Mouse (Mus musculus) brain, embryonic 14.5 days (tissue): ENCODE measurements around the gene Fggy. TPM values are rescaled to one million over a fixed set of nuclear protein-coding genes. Genes with fewer than 3 reads are reported as not detected.

ENCODE experiments used
- DNase-seq: peaks from one replicate; pipeline ENCODE4 v3.0.0-alpha.2; 2011; ENCODE audit warnings: low read depth
- CTCF ChIP-seq: fragments of 200-500 bp; IDR thresholded peaks from 2 replicates; pipeline ENCODE4 v1.5.1; 2012; ENCODE audit warnings: inconsistent platforms, mild to moderate bottlenecking, moderate library complexity, borderline replicate concordance; ENCODE audit not compliant: insufficient read depth, insufficient read length; ENCODE audit errors: extremely low read depth
- POLR2A ChIP-seq: fragments of 200-500 bp; IDR thresholded peaks from 2 replicates; pipeline ENCODE4 v1.6.1; 2012; ENCODE audit warnings: mild to moderate bottlenecking, inconsistent platforms, borderline replicate concordance; ENCODE audit not compliant: poor library complexity, insufficient read depth, insufficient read length, severe bottlenecking; ENCODE audit errors: extremely low read depth
- polyA plus RNA-seq: library from polyadenylated mRNA; depleted of rRNA; stranded (reverse); fragments of >200 nt; gene quantifications from 2 replicates; pipeline ENCODE4 v1.2.3, GENCODE M21; 2012

The Fggy gene
- polyA plus RNA-seq, 1 experiment = 5.0 TPM

DNA sequence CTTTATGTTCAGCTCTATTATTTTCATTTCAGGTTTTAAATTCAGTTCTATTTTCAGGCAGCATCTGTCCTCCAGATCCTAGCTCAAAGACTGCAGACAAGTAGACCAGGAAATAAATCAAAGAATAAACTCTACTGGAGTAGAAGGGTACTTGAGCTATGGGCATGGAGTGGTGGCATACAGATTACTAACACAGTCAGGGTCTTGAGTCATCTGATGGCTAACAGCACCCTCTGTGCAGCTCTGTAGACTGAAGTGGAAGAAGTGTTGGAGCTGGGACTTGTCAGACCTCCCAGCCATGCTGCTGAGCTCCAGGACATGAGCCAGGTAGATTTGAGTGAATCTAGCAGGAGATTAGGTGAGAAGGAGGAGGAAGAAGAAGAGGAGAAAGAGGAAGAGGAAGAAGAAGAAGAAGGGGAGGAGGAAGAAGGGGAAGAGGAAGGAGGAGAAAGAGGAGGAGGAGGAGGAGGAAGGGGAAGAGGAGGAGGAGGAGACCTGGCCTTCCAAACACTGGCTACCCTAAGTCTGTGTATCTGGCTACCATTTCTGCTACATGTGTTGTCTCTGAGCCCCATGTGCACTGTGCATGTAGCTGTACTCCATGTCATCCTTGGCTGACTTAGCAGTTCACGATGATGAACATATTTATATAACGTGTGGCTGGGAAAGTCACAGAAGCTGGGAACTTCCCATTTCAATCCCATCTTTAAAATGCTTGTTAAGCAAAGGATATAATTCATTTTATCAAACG is 91.7 kb downstream of the Fggy start:
- DNase-seq = no peak
- TF ChIP-seq POLR2A (no peak), CTCF (no peak)

DNA sequence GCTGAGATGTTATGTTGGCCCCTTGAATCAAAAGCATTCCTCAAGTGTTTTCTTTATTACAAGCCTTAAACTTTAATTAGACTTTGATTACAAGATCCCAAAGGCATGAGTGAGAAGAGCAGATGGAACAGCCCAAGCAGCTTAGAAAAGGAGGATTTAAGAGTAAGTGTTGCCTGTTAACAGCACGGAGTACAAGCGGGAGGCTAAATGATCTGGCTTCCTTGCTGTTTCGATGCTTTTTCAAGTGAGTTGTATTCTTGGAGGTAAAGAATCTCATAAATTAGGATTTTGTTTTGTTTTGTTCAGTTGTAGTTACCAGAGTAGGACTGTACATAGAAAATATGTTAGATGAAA is 92.2 kb downstream of the Fggy start:
- TF ChIP-seq CTCF = no peak
- no peak for TF ChIP-seq POLR2A
- no peak for DNase-seq

DNA sequence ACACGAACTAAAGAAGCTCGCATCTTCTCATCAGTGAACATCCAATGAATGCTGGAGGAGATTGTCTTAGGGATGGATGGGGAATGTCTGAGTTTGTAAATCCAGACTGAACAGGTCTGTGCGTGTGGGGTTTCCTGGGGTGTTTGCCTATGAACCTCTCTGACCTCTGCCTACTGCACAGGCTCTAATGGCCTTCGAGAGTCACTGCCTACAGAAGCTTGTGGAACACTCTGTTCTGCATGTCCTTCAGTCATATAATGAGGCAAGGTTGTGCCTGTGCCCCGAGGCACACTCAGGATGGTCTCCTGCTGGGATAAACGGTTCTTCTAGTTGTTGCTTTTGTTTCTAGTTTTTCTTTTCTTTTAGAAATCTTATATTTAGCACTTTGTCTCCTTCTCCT is 92.7 kb downstream of the Fggy start:
- TF ChIP-seq POLR2A = no peak
- no peak for TF ChIP-seq CTCF
- no peak for DNase-seq

DNA sequence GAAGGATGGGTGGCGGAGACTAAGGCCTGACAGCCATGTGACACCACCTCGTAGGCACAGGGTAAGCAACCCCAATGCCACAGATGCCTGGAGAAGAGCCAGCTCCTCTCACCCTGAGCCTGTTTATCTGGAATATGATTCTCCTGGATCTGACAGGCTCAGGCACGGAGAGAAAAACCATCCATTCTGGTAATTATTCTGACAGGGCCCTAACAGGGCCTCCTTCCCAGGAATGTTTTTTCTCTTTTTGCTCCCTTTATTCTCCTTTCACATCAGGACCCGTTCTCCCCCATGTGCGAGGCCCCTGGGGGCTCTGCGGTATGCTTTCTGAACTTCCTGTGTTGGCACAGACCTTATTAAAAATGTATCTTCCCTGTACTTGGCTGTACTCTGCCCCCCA is 94.7 kb downstream of the Fggy start:
- DNase-seq = no peak
- TF ChIP-seq POLR2A (no peak), CTCF (no peak)

DNA sequence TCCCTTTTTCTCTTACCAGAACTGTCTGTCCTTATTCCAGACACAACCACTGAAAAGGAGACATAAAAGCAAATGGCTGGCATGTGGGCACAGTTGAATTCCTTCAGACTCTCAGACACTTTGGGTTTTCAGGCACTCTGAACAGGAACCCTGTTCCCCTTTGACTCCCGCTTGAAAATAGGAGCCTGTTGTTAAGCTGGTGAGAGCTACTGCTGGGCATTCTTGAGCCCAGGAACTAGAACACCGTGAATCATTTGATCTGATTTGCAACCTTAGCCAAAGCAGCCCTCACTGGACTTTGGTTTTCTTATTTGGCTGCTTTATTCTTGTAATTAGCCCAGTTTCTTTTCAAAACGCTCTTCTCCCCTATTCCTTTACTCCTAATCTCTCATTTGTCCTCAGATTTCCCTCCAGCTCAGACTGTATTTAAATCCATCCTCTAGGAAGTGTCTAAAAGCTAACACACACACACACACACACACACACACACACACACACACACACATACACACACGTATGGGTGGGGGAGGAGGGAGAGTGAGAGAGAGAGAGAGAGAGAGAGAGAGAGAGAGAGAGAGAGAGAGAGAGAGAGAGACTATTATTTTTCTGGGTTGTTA is 96.1 kb downstream of the Fggy start:
- peak; percentile 79 for DNase-seq
- TF ChIP-seq CTCF (no peak), POLR2A (no peak)

DNA sequence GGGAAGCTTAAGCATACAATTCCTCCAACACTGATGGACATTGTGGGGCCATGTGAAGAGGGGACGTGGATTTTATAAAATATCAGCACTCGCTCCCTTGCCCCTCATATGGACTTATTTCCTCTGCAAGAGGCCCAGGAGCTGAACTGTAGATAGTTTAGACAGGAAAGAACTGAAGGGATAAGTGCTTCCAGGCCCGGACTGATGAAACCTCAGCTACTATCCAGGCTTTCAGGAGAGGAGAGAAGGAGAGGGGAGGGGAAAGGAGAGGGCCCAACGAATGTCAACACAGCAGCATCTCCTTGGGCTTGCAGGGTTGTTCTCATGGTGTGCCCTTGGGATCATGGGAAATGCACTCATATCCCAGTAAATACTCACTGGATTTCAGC is 96.6 kb downstream of the Fggy start:
- DNase-seq = no peak
- TF ChIP-seq CTCF = no peak
- no peak for TF ChIP-seq POLR2A

DNA sequence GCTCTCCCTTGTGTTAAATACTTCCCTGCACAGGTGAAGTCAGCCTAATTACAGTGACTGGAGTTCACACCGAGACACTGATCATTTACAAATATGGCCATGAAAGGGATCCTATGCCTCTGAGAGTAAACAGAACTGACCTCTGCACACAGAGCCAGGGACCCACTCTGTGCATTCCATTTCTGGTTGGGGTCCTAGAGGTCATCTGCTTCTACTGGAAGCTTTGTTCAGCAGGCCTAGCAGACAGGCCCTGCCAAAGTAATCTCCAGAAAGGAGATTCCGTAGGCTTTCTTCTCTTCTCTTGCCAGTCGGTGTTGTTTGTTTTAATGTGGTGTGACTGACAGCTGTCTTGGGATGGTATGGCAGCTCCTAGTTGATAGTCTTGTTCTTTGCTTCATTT is 101.7 kb downstream of the Fggy start:
- TF ChIP-seq POLR2A = no peak
- no peak for TF ChIP-seq CTCF
- no peak for DNase-seq

DNA sequence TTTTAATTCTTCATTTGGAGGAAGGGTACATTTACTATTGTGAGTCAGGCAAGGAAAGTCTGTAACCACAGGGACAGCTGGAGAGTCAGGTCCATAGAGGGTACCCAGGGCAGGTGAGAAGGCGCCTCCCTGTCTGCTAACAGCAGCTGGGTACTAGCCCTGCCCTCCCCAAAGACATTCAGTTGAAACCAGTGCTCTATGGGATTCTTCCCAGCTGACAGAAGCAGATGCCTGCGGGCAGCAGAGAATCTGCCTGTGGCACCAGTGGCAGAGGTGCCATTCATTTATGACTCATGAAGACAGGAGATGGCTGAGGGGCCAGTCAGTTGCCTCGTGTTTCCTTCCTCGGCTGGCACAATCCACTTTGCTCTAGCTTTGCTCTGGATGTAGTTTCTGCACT is 106.3 kb downstream of the Fggy start:
- TF ChIP-seq POLR2A = no peak
- TF ChIP-seq CTCF = no peak
- DNase-seq = no peak

DNA sequence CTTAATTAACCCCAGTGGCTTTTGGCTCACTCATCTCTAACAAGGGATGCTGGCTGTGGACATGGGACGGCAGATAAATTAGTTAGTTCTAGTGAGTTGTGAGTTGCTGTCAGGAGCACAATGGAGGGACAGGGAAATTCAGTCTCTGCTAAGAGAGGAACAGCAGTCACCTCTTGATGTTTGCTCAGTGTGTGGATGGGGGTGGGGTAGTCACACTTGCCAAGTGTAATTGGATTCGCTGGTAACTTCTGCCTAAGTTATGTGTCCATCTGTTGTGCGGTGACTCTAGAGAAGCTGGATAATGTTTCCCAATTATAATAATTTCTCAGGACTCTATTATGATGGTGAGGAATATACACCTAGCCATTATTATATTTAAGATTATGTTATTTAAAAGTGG is 107.0 kb downstream of the Fggy start:
- no peak for TF ChIP-seq POLR2A
- no peak for TF ChIP-seq CTCF

DNA sequence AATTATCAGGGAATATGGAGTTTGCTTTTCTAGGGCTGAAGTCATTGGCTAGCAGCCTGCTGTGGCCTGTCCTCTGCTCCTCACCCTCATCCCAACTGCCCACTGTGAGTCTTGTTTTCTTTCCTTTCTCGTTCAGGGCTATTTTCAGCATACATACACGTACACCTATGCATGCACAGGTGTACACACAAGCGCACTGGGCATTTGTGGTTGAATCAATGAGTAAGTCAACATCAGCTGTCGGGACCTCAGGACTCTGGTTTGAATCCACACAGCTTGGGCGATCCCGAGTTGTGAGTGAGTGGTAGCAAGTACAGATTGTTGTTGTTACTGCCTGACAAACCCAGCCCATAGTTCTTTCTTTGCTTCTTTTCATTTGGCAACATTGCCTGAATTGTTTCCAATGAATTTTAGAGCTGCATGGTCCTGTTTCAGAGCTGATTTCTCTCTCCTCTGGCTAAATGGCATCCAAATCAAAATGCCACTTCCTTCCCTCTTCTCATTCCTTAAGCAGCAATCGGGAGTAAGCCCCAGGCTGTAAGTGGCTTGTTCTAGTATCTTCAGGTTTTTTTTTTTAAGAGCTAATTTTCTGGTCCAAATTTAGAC is 109.1 kb downstream of the Fggy start:
- peak; percentile 22 for DNase-seq

More for the DNA sequence above, 107.0 kb downstream of the Fggy start:
- peak; percentile 55 for DNase-seq

DNA sequence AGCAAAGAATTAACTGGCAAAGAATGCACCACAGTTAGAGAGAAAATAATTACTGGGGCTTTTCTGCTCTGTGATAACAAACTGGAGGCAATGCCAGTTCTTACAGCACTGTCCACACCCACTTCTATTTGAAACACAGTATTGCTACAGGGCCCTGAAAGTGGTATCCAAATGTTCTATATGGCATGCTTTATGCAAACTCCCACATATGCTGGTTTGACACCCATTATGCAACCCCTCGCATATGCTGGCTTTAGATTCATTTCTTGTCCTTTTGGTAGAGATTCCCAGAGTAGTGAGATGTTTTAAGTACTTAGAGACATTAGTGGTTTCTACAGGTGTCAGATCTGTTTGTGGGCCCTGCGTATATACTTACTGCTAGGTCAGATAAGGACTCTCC is 109.6 kb downstream of the Fggy start:
- DNase-seq = no peak
- no peak for TF ChIP-seq POLR2A

More for the DNA sequence above, 109.1 kb downstream of the Fggy start:
- TF ChIP-seq CTCF (no peak), POLR2A (no peak)

DNA sequence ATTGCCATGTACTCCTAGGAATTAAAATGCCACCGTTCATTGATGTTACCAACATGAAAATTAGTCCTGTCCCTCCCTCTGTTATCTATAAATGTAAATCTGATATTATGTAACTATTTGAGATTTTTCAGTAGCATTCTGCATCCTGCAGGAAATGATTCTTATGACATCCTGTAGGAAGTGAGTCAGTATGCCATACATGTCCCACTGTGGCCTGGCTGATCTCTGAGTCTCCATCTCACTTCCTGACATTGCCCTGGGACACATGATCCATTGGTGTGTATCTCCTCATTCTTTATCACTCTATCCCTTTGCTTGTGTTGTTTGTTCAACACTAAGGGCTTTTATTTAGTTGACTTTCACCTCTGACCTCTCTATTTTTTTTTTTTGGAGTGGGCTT is 110.3 kb downstream of the Fggy start:
- no peak for TF ChIP-seq CTCF
- no peak for TF ChIP-seq POLR2A
- no peak for DNase-seq
